Mouse (Mus musculus): ENCODE data around the gene Gm28051. TPM values are rescaled to one million over a fixed set of nuclear protein-coding genes. Genes with fewer than 3 reads are reported as not detected.
A peak's percentile ranks its signal among the peaks of the same experiment; 100 is the strongest.

Gene Gm28051
- total RNA-seq, 2 experiments from 2014 or later = not detected

DNA sequence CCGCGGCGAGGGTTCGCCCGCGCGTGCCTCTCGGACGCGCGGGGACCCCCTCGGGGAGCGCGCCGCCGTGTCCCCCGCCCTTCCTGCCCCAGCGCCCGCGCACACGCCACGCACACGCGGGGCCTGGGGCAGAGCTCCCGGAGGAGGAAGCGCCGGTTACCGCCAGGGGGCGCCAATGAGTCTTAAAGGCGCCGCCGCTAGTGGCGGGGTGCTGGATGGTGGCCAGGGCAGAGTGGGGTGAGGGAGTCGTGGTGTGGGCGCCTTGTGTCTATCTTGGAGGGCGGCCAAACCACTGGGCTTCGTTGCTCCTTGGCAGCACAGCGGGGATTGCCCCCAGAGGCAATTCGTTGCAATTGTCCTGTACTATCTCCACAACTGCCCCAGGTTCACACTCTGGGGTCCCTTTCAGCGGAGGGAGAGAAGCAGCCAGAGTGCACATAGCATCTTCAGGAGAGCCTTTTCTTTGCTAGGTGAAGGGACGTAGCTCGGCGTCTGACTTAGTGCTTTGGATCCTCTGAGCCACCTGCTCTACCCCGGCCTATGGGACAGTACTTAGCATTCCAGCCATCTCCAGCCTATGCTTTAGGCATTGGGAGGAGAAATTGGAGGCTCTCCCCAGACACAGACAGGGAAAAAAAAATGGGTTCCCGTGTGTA is 52.2 kb downstream of the Gm28051 start:
- DNase-seq = peak; percentile 78

DNA sequence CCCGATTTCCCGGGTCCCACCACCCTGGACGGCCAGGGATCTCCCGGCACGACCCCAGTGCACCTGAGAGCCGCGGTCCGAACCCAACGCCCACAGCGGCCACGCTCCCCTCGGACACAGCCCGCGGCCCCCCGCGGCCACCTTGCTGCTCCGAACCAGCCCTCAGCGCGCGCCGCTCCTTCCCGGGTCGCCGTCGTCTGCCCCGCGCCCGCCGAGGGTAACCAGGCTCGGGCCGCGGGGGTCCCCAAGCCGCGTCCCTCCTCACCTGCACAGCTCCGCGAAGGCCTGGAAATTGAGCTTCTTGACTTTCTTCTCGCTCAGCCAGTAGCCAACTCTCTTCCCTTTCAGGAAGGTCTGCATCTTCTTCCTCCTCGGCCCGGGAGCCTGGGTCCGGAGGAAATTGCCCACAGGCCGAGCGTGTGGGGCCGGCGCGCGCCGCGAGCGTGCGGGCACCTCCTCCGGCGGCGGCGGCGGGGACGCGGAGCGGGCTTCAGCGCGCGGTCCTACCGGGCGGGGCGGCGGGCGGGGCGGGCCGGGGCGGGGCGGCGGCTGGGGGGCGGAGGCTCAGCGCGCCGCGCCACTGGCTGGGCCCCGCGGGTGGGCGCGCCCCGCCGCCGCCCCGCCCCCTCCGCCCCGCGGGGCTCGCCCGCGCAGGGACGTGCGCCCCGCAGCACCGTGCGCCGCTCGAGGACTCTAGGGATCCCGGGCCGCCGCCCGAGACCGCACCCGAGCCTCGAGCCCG is 52.9 kb downstream of the Gm28051 start, which contains the start of gene Itpk1:
Gene Itpk1 (minus strand): TSS at position 474 of the 742 bp plus-strand sequence.
- DNase-seq = peak; percentile 47

DNA sequence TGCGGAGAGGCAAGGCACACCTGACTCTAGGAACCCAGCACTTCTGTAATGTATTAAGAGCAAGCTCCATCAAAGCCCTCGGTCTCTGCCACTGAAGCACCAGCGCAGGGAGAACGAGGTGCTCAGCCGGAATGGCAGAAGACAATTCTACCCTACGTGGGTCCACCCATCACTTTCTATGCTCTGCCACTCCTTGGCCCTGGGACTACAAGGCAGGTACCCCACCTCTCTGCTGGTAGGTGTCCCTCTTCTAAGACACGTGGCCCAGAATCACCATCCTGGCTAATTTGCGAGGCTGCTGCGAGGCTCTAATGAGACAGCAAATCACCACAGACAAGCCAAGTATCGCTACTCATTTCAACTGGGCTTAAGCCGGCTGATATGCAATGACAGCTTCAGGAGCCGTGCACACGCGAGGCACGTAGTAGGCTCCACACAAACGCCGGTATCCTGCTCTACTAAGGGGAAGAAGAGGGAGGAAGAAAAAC is 53.6 kb downstream of the Gm28051 start:
- DNase-seq = no peak

DNA sequence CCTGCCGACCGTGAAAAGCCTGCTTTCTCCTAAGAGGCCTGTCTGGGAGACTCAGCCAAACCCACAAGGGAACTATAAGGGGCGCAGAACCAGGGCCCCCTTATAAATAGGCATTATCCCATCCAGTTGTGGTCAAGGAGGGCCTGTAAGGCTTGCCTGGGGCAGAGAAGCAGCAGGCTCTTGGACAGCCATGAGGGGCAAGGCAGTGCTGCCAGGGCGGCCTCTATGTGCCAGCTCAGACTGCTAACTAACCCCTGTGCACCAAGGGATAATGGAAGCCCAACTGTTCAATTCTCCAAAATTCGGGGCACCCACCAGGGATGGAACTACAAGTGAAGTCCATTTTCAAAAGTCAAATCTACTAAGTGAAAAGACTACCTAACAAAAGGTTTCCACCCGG is 54.1 kb downstream of the Gm28051 start:
- no peak for DNase-seq

DNA sequence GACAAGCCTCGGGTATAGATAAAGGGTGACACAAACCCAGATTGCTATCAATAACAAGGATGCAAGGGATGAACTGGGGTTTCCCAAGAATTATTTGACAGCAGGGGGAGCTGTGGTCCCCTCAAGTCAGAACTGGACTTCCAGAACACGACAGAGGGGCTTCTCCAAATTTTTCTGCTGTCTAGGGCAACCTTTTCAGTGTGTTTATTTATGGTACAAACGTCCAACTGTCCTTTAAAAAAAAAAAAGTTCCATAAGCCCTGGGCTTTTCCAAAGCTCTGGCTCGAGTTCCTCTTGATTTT is 54.5 kb downstream of the Gm28051 start:
- DNase-seq = no peak

DNA sequence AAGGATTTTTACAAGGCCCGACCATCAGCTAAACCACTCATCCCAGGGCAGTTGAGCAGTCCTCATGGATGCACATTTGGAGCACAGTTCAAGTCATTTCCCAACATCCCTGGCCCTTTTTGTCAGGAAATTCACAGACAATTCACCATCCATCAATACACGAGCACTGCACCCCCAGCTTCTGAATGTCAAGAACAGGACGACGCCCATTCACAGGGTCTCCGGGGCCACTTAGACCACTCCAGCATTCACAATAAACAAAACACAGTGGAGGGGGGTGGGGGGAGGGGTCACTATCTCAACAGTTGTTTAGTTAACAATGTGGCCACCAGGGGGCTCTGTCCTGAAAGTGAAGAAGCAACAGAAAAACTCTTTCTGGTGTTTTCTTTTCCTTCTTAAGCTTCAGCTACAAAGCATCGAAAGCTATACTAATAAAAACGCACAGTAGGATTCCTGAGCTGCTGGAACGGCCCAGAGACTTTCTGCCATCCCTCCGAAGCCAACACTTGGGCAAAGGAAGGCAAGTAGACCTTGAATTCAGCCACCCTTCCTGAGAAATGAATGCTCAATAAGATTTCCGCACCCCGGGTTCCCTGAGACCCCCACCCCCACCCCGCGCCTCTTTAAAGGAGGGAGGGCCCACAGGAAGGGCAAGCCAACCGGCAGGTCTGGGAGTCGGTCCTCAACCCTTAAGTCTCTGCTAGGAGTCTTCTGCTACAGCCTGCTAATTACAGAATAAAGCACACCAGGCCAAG is 55.0 kb downstream of the Gm28051 start:
- no peak for DNase-seq

DNA sequence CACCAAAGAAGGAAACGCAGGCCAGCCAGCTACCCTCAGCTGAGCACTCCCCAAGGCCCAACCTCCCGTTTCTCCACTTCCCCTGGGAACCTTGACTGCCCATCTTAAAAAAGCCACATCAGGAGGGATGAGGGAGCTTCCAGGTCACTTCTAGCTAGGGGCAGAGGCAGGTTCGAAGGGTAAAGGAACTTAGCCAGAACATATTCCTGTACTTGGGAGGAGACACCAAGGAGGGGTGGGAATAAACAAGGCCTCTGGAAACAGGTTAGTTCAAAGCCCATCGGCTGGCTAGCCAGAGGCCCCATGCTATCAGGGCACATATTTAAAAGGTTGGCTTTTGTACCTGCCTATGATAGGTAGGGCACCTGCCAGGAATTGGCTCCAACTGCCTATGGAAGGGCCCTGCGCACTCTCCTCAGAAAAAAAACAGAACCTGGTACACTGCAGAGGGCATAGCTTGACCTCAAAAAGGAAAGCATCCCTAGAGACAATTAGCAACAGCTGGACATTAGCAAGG is 55.8 kb downstream of the Gm28051 start:
- no peak for DNase-seq

DNA sequence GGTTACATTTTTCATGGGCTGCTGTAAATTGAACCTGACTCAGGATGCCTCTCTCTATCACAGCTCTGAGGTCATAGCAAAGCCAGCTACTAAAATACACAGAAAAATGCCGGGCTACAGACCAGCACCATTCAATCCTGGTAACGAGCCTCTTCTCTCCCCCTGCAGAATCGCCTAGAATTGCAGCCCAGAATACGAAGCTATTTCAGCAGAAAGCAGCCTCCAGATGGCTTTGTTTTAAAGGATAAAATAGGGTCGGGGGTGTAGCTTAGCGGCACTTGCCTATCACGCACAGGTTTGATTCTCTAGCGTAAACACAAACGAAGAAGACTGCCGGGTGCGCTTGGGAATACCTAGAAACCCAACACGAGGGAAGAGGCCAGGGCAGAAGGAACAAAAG is 57.1 kb downstream of the Gm28051 start:
- DNase-seq = no peak

DNA sequence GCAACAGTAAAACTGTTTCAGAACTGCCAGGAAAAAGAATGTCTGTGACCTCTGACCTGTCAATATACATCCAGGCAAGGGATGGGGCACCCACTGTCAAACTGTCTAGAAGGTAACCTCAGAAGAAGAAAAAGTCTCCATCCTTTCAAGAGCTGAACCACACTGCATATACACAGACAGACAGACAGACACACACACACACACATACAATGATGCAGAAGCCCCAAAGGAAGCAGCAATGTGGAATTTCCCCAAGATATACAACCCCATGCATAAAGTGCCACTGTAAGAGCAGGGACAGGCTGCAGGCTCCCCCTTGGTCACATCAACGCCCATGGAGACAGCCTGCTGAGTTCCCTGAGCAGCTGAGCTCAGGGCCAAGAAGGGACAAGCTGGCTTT is 58.4 kb downstream of the Gm28051 start:
- no peak for DNase-seq

DNA sequence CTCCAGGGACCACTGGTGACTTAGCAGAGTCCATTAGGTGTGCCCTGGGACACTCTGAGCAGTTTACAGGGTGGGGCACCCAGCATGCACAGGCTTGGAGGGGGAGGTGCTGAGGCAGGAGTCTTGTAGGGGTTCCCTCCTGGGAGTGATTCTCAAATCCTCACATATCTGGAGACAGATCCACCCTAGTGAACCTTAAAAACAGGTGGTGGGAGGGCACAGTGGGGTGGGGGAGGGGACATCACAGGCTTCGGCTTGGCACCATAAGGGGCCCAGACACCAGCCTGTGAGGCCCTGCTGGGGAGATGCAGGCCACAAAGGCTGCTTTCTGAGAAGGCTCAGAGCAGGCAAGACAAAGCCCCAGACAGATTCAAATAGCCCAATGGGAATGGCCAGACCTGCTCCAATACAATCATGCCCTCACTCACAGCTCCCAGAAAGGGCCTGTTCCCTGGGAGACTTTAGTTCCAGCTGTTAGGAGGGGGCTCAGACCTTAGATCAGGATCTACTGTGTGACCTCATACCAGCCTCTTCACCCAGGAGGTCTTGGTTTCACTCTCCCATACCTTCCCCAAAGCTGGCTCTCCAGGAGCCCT is 59.4 kb downstream of the Gm28051 start:
- DNase-seq = no peak

DNA sequence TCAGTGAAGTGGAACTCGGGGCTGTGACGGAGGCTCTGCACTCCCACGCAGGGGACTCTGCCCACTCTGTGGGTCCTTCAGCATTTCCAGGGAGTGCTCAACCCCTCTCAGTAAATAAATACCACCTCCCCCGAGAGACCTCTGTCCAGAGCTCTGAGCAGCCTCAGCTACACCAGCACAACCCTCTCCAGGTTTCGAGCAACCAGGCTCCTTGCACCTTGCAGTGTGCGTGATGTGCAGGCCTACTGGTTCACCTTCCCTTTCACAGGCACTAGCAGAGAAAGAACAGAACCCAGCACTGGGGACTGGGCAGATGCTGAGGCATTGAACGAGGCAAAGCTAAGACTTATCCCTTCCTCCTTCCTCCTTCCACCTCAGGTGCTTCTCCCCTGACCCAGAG is 60.2 kb downstream of the Gm28051 start:
- DNase-seq = no peak

DNA sequence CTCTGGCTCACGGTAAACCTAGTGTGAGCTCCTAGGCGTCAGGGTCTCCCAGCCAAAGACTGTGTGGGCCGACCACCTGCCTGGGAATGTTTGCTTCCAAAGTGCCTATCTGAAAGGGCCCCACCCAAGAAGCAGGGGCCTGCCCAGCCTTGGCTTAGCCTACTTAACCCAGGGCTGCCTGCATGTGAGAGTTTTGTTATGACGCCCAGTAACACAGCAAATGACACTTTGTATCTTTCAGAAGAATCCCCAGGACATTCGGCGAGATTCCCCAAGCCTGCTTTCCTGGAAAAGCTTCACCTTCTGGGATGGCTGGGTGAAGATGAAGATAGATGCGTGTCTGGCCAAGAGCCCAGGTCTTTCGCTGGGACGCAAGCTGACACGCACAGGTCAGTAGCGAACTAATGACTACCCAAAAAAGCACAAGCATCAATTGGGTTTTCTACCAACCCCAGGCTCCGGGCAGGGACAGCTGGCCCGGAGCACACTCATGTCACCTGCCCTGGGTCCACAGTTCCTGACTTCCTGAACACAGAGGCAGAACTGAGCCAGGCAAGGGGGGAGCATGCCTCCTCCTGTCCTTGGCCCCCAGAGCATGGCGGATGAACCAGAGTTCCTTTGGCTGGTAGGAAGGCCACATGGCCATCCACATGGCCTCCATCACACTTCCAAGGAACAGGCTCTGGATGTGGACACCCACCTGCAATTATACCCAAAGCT is 60.8 kb downstream of the Gm28051 start:
- no peak for DNase-seq

DNA sequence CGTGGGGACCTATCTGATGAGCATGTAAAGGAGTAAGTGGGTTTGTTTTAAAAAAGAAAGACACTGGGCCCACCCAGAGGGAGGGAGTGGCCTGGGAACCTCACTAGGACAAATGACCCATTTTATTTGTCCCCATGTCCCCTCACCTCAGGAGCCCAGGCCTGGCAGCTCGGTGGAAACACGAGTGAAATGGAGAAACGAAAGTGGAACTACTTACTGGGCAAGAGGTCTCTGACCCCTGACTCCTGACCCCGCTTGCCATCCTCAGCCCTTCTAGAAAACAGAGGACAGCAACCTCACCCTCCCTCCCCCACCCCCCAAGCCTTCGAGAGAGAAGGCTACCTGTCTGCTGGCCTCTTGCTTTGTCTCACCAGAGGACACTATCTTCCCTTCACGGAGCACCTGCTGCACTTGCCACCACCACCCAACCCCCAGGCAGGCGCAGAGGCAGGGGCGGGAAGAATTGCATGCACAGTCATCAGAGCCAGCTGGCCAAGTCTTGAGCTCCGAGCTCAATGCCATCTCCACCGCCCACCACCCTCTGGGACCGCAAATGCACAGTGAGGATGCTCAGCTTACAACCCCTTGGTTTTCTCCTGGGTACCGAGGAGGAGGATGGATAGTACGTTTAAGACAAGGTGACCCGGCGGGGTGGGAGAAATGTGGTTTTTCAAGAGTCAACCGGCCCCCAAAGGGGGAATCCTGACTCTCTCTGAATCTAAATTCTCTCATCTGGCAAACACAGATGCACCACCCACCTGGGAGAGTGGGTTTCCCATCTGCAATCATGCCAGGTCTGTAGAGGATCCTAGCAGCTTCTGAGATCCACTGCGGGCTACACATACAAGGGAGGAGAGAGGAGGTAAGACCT is 62.0 kb downstream of the Gm28051 start:
- no peak for DNase-seq

DNA sequence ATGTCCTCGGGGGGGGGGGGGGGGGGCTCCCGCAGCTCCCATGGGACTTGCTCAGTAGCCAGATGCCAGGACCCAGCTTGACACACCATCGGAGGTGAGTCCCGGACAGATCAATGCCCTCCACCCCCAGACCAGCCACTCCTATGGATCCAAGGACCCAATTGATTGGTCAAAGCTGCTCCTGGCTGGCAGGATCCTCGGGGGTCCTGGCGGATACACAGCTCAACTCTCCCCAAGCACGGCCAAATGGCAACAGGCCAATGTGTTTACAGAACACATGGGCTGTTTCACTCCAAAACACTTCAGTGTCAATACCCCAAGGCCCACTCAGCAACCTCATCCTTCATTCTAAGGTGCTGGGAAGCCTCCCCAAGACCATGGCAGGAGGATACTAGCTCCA is 65.8 kb downstream of the Gm28051 start:
- DNase-seq = no peak

DNA sequence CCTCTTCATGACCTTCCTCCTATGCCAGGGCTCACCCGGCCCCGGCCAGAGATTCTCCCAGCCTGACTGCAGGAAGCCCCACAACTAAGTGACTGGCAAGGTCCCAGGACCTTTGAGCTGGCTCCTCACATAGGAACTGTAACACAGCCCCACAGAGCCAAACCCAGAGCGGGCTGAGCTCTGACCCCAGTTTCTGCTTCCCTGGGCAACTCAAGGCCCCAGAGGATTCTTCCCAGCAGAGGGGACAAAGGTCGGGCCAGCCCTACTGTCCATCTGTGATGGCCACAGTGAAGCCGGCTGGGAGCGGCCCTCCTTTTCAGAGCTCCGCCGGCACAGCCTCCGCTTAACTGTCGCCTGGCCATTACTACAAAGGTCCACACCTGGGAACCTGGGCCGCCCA is 66.4 kb downstream of the Gm28051 start:
- DNase-seq = peak; percentile 53

DNA sequence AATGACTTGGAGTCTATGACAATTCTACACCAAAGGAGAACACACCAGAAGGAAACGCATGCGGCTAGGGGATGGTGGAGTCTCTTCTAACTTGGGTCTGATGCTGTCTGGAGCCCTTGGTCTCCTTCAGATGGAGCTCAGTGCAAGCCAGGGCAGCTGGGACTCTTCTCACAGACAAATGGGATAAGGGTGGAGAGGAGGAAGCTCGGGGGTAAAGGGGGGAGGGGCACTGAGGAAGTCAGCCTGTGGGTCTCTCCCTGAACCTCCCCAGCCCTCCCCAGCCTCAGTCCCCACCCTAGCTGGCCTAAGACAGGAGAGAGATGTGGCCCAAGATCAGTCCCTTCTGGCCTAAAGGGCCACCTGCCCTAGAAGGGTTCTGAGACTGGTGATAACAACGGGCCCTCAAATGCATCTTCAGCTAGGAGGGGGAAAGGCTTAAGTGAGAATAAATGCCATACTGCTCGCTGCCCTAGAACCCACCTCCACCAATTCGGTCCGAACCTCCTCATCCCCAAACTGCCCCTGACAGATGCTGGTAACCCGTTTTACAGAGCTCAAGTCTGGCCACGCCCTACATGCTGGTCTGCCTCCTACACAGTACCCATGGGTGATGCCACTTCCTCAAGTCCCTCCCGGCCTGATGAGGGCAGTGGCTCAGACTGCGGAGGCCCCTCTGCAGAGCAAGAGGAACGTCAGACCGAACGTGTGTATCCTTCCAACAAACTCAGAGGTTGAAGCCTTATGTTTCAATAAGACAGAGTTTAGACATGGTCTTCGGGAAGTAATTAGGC is 67.6 kb downstream of the Gm28051 start:
- DNase-seq = no peak

DNA sequence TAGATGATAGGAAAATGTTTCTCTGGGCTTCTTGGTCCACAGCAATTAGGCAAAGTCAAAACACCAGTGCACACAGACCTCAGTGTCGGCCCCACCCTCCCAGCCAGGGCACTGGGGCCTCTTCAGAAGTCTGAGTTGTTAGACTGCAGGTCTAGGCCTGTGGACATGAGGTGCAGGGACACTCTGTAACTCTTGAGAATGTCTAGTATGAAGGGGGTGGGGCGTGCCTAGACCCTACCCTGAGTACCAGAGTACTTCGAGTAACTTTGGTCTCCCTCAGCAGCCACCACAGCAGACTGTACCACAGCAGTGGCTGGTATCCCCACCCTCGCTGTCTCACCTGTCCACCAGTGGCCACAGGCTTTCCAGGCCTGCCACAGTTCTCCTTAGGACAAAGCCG is 71.2 kb downstream of the Gm28051 start:
- no peak for DNase-seq

DNA sequence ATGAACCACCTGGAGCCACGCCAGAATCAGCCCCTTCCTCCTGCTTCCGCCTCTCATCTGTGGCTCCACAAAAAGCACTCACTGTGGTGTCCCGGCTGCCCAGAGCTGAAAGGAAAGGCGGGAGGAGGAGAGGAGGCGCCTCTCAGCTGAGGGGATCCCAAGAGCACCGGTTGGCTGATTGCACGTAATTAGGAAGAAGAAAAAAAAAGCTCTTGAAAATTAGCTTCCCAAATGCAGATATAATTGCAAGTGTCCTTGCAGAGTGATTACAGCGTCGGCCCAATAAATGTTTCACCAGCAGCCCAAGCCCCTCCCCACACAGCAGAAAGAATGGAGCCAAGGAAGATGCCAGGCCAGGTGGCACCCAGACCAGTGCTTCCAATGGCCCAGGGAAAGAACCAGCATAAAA is 72.0 kb downstream of the Gm28051 start:
- DNase-seq = no peak

DNA sequence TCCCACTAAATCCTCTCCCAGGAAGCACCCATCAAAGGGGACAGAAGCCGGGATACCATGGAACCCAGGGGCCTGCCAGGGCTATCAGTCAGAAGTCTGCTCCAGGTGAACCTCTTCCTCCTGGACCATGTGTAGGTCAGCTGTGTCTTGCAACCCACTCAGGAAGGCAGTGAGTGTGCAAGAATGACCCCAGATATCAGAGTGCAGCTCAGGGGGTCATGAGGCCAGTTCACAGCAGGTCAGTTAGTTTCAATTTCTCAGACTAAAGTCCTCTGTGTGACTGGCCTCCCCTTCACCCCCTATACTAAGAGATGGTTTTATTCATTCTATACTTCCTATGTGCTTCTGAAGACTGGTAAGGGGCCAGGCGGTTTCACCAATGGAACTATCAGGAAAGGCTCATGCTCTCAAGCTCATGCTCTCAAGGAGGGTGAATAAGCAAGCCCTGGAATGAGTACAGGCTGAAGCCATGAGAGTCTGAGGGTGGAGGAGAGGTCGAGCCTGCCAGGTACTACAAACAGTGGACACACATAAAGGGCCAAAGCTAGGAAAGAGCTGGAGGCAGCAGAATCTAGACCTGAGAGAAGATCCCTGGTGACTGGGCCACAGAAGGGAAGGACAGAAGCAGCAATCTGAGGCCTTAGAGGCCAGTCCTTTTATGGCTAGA is 72.7 kb downstream of the Gm28051 start:
- DNase-seq = no peak

Data from gastrocnemius, postnatal 25 days (tissue).